Mouse (Mus musculus) liver, embryonic 14.5 days (tissue): Measurements from ENCODE around the gene Tnip1.

Experiments
- CTCF ChIP-seq: IDR thresholded peaks from 2 replicates; pipeline ENCODE4 v1.5.1; 2016; ENCODE audit warnings: antibody characterized with exemption, low read depth, control low read depth
- EP300 ChIP-seq: IDR thresholded peaks from 2 replicates; pipeline ENCODE4 v1.6.1; 2016; ENCODE audit warnings: antibody characterized with exemption, low read depth

- TF ChIP-seq CTCF (no peak), EP300 (no peak)
Observed at GRCm38 (mm10) chr11:54953993-54954446, 8.7 kb downstream of the Tnip1 start.
